Mouse (Mus musculus): ENCODE data around the gene Klf4. TPM values are rescaled to one million over a fixed set of nuclear protein-coding genes. Genes with fewer than 3 reads are reported as not detected.

The Klf4 gene
- total and polyA plus RNA-seq, 3 experiments: 0.51 to 2.9 (median 1.3) TPM

- Histone ChIP-seq H3K9ac (ENCODE audit: insufficient read depth, low read depth) (no peak overlapping the region), H3K36me3 (replicated peaks in 1 of 2; ENCODE audit: control insufficient read depth in 1 of 2, insufficient read depth in 1 of 2, low read length in 1 of 2) (peaks cover 0 to 14% of the 10 kb centered on the region in 2 experiments), H3K27ac (ENCODE audit: insufficient read depth, low read depth) (no peak overlapping the region), H3K27me3 (replicated peaks) (no peaks in the 10 kb centered on the region), H3K9me3 (replicated peaks; ENCODE audit: low read length) (peaks cover 15% of the 10 kb centered on the region), H3K4me2 (ENCODE audit: insufficient read depth, low read depth, poor library complexity, severe bottlenecking) (peak overlapping the region; percentile 61), H3K79me2 (replicated peaks; ENCODE audit: control insufficient read depth, extremely low read depth, insufficient read depth, poor library complexity, severe bottlenecking) (no peaks in the 10 kb centered on the region), H3K4me3 (replicated peaks in 1 of 3; ENCODE audit: low read depth in 2 of 3, low read length in 2 of 3, poor library complexity in 1 of 3) (peak overlapping the region in 2 of 3 experiments; percentile 50 to 57), H3K4me1 (ENCODE audit: control insufficient read depth in 1 of 2, insufficient read depth in 2 of 2) (peaks cover 15 to 16% of the 10 kb centered on the region in 2 experiments)
- TF ChIP-seq MAX (IDR thresholded peaks at IDR 0.05; ENCODE audit: low read length): no peak
- TF ChIP-seq NELFE (IDR thresholded peaks at IDR 0.05; ENCODE audit: low read depth, low read length): no peak
- no peak for TF ChIP-seq JUN (IDR thresholded peaks at IDR 0.05; ENCODE audit: insufficient read depth, low read depth, low read length)
- TF ChIP-seq MYC (IDR thresholded peaks at IDR 0.05; ENCODE audit: low read depth, low read length): no peak
- TF ChIP-seq E2F4 (IDR thresholded peaks at IDR 0.05; ENCODE audit: insufficient replicate concordance, low read depth, low read length): no peak
- no peak for TF ChIP-seq BHLHE40 (IDR thresholded peaks at IDR 0.05; ENCODE audit: low read depth, low read length)
- no peak for TF ChIP-seq IRF4 (IDR thresholded peaks at IDR 0.05; ENCODE audit: low read depth, low read length)
- no peak for TF ChIP-seq ZNF384 (IDR thresholded peaks at IDR 0.05; ENCODE audit: low read depth, low read length)
- no peak for TF ChIP-seq ZKSCAN1 (IDR thresholded peaks at IDR 0.05; ENCODE audit: borderline replicate concordance, low read depth, low read length)
- no peak for TF ChIP-seq NRF1 (IDR thresholded peaks at IDR 0.05; ENCODE audit: low read depth, low read length)
- TF ChIP-seq USF1 (IDR thresholded peaks at IDR 0.05; ENCODE audit: low read depth, low read length): no peak
- DNase-seq (ENCODE audit: extremely low read depth): peak; percentile 7
- in situ Hi-C loops (cut with MboI; ENCODE audit: low pct_ligation_motif_present, low pct_unique_long_range_greater_than_20kb, low sequenced_read_pairs) (loop anchor here (10.0 kb wide), 2 partner anchors 293 to 683 kb away; no protein-coding TSS in a partner anchor), dilution Hi-C loops (cut with MboI; ENCODE audit: extremely low pct_ligation_motif_present, extremely low pct_unique_long_range_greater_than_20kb, low sequenced_read_pairs) (no loop called here)
Measured at GRCm38 (mm10) chr4:55531856-55532406, 335 bp downstream of the Klf4 start.

GRCm38 (mm10) chr4:55531096-55531855 is 990 bp downstream of the Klf4 start:
- Histone ChIP-seq H3K36me3 (replicated peaks in 1 of 2; ENCODE audit: control insufficient read depth in 1 of 2, insufficient read depth in 1 of 2, low read length in 1 of 2) (peaks cover 0 to 14% of the 10 kb centered on the region in 2 experiments), H3K4me3 (replicated peaks in 1 of 3; ENCODE audit: low read depth in 2 of 3, low read length in 2 of 3, poor library complexity in 1 of 3) (peak overlapping the region in 1 of 3 experiments; percentile 45), H3K9me3 (replicated peaks; ENCODE audit: low read length) (peaks cover 15% of the 10 kb centered on the region), H3K27me3 (replicated peaks) (no peaks in the 10 kb centered on the region), H3K4me1 (ENCODE audit: control insufficient read depth in 1 of 2, insufficient read depth in 2 of 2) (peaks cover 16 to 18% of the 10 kb centered on the region in 2 experiments), H3K27ac (ENCODE audit: insufficient read depth, low read depth) (no peak overlapping the region), H3K4me2 (ENCODE audit: insufficient read depth, low read depth, poor library complexity, severe bottlenecking) (peak overlapping the region; percentile 61), H3K79me2 (replicated peaks; ENCODE audit: control insufficient read depth, extremely low read depth, insufficient read depth, poor library complexity, severe bottlenecking) (no peaks in the 10 kb centered on the region), H3K9ac (ENCODE audit: insufficient read depth, low read depth) (no peak overlapping the region)
- no peak for DNase-seq (ENCODE audit: extremely low read depth)
- dilution Hi-C loops (cut with MboI; ENCODE audit: extremely low pct_ligation_motif_present, extremely low pct_unique_long_range_greater_than_20kb, low sequenced_read_pairs) (no loop called here), in situ Hi-C loops (cut with MboI; ENCODE audit: low pct_ligation_motif_present, low pct_unique_long_range_greater_than_20kb, low sequenced_read_pairs) (loop anchor here (10.0 kb wide), 2 partner anchors 294 to 684 kb away; no protein-coding TSS in a partner anchor)
- TF ChIP-seq TBP (conservative IDR thresholded peaks at IDR 0.05; ENCODE audit: low read depth, low read length) (no peak), HCFC1 (IDR thresholded peaks at IDR 0.05; ENCODE audit: low read depth, low read length) (no peak), MEF2A (IDR thresholded peaks at IDR 0.05; ENCODE audit: borderline replicate concordance, low read depth, low read length) (no peak), POLR2AphosphoS2 (IDR thresholded peaks at IDR 0.05; ENCODE audit: low read depth, low read length) (no peak), JUND (conservative IDR thresholded peaks at IDR 0.05; ENCODE audit: low read depth, low read length) (no peak), ZNF384 (IDR thresholded peaks at IDR 0.05; ENCODE audit: low read depth, low read length) (no peak), E2F4 (IDR thresholded peaks at IDR 0.05; ENCODE audit: insufficient replicate concordance, low read depth, low read length) (no peak), RAD21 (IDR thresholded peaks at IDR 0.05; ENCODE audit: low read depth, low read length) (no peak), CHD2 (IDR thresholded peaks at IDR 0.05; ENCODE audit: low read length) (no peak), GABPA (IDR thresholded peaks at IDR 0.05; ENCODE audit: insufficient replicate concordance, low read depth, low read length) (no peak)

Measured in CH12.LX (cell line).